Mouse (Mus musculus) urinary bladder, postnatal 14 days (tissue): ENCODE measurements around the gene Snx30.

Experiments used
- DNase-seq: peaks from one replicate; pipeline ENCODE4 v3.0.0; 2021; ENCODE audit warnings: low spot score

Snx30 gene

DNA sequence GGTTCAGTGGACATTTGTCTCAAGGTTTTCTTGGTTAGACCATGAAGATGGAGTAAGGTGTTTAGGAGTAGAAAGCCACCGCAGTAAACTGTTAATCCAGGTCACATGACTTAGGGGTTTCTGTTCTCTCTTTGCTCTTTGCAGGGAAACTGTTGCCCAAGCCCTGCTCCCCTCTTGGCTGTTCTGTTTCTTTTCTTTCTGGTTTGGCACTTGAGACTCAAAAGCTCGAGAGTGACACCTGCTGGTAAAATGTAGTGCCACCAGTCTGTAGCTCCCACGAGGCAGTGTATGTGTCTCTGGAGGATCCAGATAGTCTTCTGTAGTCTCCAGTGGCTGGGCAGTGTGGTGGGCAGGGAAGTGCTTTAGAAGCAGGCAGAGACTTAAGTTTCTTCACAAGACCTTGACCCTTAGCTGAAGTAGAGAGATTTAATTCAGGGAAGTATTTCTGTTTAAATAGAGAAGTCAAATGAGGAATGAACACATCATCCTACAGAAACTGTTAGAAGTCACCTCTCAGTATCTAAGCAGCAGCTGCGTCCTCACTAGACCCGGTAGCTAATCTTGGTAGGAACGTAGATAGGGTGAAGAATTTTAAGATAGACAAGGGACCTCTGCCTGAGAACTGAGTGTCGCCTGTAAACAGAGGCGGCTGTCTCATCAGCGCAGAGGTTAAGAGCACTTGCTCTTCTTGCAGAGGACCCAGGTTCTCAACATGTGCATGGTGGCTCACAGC is 65.4 kb downstream of the Snx30 start:
- peak; percentile 80 for DNase-seq

DNA sequence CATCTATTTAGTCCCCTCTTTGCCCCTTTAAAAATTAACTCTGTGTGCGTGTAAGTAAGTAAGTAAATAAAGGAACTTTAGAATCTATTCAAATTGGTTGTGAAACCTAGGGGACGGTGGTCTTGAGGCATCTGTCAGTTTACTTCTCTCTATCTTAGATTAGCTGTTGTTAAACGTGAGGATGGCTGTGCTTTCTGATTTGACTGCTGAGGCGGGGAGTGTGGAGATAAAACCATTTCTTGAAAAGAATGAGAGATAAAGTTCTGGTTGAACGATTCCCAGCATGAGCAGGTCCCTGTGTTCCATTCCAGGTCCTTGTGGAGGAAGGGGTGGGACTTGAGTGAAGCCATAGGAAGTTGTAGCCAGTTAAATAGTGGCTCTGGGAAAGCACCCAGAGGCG is 67.6 kb downstream of the Snx30 start:
- no peak for DNase-seq

DNA sequence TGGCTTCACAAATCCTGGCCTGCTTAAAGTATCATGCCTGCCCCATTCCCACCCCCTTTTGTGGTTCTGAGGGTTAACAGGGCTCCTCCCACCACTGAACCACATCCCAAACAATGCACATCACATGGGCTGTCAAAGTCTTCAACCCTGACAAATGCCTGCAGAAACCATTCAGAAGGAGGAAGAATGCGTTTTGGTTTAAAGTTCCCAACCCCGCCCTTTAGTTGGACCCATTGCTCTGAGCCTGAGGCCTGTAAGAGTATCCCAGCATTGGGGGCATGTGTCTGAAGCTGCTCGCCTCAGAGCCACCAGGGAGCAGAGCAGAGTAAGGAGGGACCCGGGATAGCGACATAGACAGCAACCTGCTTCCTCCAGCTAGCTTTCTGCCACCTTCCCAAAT is 68.2 kb downstream of the Snx30 start:
- DNase-seq, result no peak

DNA sequence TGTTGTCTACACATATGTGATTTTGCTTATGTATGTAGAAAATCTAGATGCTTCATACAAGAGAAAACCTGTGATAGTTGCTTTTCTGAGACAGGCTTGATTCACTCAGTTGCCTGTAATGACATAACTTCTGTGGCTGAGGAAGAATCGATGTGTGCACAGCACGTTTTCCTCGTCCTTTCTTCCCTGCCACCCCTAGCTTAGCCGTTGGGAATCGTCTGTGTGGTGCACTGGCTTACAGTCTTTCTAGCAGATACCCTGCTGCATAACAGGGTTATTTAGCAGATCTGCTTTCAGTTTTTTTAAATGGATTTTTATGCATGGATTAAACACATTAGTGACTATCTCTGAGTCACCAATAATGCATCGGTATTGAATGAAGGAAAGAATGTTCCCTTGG is 70.9 kb downstream of the Snx30 start:
- DNase-seq, result no peak

DNA sequence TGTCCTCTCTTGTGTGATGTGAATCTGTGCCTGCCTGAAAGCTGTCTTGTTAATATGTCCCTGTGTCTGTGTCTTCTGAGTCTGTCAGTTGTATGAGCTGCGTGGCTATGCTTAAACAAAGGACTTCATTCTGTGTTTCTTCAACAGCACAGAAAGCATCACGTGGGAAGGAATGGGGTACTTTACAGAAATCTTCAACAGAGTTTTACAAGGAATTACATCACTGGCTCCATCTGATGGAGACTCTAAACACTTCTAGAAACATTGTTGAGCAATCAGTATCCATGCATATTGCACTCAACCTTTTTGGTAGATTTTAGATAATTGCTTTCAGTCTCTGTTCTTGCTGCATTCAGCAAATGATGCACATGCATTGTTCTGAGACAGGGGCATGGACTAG is 71.4 kb downstream of the Snx30 start:
- no peak for DNase-seq

DNA sequence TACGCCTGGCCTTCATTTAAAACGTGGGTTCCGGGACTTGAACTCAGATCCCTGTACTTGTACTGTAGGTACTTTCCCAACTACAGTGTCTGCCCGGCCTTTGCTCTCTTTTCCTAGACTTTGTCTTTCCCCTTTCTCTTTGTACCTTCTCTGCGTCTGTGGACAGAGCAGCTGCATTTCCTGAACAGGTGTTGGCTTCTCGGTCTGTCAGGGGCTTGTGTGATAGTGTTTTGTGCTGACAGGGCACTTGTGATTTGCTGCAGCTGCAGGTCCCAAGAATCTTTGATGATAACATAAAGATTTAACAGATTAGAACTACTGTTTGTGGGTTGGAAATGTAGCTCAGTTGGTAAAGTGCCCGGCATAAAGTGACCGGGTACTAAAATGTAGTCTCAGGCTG is 73.0 kb downstream of the Snx30 start:
- DNase-seq, result no peak

DNA sequence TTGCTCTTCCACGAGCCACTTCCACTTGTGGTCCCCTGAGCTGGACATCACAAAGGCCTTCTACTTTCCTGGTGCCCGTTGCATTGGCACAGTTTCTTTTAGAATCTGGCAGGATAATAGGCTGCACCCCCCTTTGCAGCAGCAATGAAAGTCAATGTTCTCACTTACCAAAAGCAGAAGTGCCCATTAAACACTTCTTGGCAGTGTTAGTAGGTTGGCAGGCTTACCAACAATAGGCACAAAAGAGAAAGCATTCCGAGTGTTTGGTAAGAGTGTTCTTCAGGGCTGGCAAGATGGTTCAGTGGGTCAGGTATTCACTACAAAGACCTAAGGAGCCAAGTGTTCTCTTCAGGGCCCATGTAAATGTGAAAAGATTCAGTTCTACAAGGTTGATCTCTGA is 73.8 kb downstream of the Snx30 start:
- no peak for DNase-seq

DNA sequence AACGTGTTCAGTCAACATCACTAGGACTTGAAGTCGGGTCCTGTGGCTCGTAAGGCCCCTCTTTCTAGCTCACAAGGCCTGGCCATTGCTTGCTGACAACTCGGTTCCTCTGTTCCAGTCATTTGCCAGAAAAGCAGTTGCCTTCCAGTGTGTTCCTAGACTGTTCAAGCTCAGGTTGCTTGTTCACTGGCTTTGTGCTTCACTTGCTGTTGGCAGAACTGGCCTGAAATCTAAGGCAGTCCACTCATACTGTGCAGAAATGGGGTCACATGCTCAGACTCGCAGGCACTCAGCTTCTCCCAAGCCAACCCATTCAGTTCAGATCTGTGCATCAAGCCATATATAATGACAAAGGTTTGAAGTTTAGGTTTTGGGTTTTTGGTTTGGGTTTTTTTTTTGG is 75.1 kb downstream of the Snx30 start:
- no peak for DNase-seq

DNA sequence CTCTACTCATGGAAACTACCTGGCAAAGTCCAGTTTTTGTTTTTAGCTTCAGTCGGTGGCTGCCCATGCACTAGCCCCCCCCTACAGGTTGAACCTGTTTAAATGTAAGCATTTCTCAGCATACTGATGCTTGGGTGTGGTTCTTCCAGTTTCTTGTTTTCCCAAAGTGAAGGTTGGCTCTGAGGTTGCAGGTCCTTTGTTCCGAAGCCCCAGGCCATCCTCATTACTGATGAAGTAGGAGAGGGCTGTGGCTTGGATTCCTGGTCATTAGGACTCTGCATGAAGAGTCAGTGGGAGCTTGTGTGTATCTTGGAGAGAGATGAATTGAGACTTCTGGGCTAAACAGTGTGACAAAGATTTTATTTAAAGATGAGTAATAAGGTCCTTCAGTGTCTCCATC is 75.6 kb downstream of the Snx30 start:
- DNase-seq, result peak; percentile 24

DNA sequence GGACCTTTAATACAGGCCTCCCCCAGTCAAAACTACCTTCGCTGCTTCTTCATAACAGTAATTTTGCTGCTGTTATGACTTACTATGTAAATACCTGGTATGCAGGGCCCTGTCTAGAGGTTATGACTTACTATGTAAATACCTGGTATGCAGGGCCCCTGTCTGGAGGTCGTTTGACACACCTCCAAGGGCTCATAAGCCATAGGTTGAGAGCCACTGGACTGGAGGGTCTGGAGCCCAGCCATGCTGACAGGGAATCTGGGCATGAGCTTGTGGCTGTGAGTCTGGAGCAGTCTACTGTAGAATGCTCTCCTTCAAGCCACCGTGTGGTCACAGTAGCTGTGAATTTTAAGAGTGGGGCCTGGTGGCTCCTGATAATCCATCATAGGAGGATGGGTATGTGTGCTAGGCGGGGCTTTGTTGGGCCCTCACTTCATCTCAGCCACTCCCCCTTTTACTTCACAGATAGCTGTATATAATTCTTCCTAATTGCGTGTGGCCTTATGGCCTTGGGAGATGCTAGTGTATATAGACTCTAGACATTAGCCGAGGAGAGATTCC is 78.6 kb downstream of the Snx30 start:
- no peak for DNase-seq

DNA sequence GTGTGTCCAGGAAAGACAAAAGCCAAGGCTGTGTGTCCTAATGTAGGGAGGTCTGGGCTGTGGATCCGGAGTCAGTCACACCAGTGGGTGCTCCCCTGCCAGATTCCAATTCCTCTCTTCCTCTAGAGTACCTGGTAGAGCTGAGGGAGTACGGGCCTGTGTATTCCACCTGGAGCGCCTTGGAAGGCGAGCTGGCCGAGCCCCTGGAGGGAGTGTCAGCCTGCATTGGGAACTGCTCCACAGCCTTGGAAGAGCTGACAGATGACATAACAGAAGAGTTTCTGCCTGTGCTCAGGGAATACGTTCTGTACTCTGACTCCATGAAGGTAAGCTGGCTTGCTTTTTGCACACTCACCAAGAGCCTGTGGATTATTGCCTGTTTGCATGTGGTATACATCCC is 80.6 kb downstream of the Snx30 start:
- DNase-seq, result no peak

DNA sequence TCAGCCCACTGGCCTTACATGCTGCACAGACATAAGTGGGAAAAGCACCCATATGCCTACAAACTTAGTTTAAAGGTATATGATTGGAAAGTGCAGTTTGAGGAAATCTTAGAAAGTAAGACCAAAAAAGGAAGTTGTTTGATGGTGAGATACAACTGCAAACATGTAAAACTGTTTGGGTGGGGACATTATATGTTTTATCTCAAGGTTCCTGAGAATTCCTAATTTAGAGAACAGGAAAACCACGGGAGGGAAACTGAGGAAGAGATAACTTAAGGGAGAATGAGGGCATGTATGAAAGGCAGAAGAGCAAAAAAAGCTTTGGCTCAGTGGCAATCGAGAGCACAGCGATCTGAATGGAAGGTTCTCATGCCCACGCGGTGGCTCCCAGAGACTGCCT is 81.4 kb downstream of the Snx30 start:
- no peak for DNase-seq

DNA sequence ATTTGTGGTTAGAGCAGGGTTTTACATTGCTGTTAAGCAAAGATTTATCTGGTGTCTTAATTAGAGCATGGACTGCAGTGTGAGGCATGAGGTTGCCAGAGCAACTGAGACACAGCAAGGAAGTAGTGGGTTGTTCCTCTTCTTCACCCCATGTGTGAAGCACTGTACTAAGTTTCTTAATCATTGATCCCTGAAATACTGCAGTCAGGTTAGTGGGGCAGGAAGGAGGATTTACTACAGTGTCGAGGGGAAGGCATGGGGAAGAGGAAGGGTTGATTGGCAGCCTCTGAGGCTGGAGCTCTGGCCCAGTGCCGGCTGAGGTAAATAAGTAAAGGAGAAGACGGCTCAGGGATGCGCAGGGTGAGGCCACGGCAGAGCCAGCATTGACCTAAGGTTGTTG is 82.4 kb downstream of the Snx30 start:
- no peak for DNase-seq

DNA sequence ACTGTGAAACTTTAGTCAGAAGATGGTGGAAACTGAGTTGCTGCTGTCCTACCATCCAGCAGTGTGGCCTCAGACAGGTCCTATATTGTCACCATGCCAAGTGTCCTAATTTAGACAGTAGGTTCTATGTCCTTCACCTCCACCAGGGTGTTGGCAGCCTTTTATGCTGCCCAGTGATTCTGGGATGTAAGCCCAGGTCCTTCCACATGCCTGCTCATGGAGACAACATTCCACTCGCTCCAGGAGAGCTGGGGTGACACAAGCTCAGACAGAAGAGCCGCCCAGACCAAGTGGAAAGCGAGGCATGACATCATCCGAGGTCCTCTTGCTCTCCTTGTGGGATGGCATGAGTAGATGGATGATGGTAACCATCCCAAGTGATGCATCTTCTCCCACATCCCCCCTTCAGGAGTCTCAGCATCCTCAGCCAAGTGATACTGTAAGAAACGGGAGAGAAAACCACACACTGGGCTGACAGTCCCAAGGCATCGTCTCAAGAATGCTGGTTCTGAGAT is 84.5 kb downstream of the Snx30 start:
- no peak for DNase-seq

DNA sequence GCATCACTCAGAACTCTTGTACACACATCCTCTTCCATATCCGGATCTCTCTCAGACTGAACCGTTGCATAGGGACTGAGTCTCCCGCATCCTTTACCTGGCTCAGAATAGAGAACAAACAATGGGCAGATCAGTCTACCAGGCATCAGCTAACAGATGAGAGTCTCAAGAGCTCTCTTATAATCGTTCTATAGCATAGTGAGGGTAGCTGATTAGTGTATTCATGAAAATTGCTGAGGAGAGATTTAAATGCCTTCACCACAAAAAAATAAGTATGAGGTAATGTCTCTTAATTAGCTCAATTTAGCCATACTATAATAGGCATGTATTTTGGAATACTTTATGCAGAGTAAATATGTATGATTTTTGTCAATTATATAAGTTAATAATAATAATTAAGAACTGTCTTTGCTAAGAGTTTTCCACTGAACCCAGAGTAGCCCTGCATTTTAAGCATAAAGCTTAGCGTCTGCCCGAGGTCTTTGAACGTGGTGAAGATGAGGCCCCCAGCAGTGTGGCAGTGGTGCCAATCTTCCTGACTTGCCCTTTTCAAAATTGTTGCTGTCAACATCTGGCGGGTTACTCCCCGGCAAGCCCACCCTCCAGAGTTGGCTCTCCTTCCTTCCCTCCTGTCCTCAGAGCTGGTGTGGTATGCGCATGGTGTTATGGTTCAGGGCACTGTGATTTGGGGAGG is 86.2 kb downstream of the Snx30 start:
- DNase-seq, result no peak

DNA sequence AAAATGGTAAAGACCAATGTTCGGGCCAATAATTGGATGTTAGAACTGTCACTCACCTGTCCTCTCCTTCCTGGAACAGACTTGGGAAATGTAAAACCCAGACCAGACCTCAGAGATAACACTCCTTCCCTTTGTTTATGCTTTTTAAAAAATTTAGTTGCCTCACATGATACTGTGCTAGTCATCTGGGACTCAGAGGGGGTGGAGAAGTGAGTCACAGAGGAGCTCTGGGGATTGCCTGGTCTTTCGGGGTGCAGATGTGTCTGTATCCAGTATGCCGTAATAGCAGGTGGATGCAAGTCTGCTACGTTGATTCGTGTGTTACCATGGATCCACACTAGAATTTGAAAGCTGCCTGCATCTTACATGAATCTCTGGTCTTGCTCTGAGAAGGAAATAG is 87.1 kb downstream of the Snx30 start:
- DNase-seq, result no peak

DNA sequence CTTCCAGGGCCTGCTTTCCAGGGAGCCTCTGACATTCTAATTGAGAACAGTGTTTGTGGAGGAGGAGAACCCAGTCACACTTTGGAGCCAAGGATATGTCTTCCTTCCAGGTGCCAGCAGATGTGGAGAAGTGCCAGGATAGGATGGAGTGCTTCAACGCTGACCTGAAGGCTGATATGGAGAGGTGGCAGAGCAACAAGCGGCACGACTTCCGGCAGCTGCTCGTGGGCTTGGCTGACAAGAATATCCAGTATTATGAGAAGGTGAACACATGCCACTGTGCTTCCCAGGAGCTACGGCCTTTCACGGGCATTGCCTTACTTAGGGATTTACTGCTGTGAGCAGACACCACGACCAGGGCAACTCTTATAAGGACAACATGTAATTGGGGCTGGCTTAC is 88.8 kb downstream of the Snx30 start:
- DNase-seq, result no peak

DNA sequence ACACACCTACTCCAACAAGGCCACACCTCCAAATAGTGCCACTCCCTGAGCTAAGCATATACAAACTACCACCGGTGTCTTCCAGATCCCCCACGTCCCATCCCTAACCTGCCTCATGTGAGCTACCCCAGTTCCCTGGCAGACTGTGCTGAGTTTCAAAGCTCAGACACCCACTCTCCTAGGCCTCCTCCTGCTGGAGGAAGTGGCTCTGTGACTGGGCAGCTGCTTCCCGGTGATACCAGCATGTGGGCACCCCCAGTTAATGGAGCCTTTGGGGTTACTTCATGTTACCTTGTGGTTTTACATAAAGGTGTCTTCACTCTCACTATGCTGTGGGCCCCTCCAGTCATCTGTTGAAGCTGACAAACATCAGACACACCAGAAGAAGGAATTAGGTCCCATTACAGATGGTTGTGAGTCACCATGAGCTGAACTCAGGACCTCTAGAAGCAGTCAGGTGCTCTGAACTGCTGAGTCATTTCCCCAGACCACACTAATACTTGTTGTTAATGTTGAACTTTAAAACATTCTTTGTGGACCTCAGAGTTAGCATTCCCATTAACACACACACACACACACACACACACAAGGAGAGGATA is 89.4 kb downstream of the Snx30 start:
- DNase-seq, result no peak

DNA sequence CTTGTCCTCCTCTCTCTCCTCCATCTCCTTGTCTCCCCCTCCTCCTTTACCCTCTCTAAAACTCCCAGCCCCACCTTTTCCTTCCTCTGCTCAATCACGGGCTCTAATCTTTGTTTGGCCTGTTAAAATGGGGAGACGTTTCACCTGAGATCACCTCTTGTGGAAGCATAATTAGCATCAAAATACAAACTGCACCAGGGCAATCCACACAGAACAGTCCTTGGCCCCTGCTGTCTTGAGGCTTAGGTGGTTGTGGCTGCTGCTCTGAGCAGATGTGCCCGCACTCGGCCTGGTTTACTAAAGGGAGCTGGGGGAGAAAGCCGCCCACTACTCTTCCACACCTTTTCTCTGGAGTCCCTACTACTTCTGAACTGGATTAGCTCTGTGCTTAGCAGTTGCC is 90.4 kb downstream of the Snx30 start:
- no peak for DNase-seq

DNA sequence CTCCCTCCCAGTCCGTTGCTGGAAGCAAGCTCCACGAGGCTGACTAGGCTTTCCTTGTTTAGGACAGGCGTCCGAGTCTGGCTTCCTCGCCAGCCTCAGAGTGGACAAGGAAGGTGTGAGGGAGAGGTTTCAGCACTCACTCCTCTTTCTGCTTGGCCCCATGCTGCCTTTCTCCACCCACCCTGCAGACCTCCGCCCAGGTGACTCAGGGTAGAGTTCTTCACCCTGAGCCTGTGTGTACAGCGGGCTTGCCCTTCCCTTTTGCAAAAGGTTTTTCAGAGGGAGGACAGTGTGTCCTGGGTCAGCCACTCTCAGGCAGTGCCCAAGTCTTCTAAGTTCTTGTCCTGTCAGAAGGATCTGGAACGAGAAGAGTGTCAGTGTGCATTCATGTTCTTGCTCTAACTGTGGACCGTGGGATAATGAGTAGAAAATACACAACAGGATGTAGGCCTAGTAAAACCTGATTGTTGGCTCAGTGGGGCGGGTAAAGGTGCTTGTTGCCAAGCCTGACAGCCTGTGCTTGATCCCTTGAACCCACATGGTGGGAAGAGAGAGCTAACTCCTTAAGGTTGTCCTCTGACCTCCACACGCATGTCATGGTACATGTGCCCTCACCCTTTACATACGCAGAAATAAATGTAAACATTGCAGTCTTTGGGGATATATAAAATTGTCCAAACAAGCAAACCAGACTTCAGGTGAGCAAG is 92.3 kb downstream of the Snx30 start:
- DNase-seq, result no peak

DNA sequence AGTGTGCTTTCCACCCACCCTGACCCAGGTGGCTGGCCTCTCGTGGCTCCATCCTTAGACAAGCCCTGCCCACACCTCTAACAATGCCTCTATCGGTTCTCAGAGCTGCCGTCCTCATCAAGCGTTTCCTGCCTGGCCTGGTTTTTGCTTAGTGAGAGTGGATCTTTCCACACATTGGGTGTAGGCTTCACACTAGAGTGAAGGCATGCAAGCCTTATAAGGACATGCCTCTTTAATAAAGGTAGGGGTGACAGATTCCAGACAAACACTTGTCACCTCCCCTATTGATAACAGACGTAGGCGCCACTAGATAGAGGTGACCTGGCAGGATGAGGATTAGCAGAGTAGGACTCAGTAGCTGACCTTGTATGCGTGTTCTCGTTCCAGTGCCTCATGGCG is 92.9 kb downstream of the Snx30 start:
- DNase-seq, result no peak

DNA sequence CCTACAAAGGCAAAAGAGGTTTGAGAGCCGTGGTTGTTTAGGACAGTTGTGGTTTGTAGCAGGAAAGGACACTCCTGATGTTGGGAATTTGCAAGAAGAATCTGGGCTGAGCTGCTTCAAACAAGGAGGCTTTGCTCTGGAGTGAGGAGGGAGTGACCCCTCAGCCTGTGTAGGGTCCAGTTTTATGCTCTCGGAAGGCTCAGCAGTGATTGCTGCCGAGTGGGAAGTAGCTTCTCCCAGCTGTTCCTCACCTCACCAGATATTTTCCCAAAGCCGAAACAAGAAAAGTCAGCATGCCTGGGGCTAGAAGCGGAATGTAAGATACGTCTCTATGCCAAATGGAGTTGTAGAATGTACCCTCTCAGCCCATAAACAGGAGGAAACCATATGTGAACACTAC is 96.2 kb downstream of the Snx30 start:
- no peak for DNase-seq

DNA sequence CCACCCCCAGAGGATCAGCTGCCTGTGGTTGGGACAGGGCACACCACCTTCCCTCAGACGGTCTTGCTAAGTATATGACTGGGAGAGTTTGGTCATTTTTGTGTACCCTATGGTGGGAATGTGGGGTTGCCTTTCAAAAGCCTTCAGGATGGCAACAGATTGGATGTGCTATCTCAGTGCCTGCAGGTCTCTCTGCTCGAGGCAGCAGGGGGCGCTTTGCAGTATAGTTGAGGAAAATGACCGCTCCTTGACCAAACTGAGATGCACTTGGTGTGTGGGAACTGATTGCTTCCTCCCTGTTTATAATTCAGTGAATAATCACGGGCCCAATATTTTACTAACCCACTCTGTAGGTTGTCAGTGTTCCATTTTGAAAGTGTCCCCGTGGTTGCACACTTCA is 96.9 kb downstream of the Snx30 start:
- DNase-seq, result no peak
